Mouse (Mus musculus): ENCODE measurements around the gene Trp63. TPM values are rescaled to one million over a fixed set of nuclear protein-coding genes. Genes with fewer than 3 reads are reported as not detected.

The Trp63 gene
- polyA plus RNA-seq, 1 experiment from 2014 or later = not detected

- Histone ChIP-seq H3K36me3 (ENCODE audit: inconsistent target) (no peaks in the 10 kb centered on the region), H3K79me2 (ENCODE audit: inconsistent target) (no peaks in the 10 kb centered on the region), H3K4me3 (ENCODE audit: inconsistent target) (no peak overlapping the region), H3K27ac (no peak overlapping the region)
- 89% methylated on average over 3 of the region's 3 CpGs for WGBS (ENCODE audit: missing documents)
Observed at GRCm38 (mm10) chr16:25736912-25737311, 53.3 kb downstream of the Trp63 start.

DNA sequence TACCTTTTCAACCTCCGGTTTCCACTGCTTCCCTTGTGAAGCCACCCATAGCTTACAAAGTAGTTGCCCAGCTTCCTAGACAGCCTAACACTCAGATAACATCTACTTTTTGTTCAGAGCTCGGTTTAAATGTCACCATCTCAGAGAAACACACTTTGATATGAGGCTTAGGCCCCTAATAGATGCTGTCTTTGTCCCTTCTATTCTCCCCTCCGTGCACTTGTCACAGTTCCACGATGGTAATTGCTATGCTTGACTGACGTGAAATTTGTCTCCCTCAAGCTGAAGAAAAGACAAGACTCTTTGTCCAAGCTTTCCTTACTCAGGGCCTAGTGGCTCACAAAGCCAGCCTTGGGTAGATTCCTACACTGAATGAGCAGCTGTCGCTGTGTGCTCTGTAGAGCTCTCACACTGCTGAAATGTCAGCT lies 54.1 kb downstream of the Trp63 start:
- Histone ChIP-seq H3K36me3 (ENCODE audit: inconsistent target) (no peaks in the 10 kb centered on the region), H3K4me3 (ENCODE audit: inconsistent target) (no peak overlapping the region), H3K79me2 (ENCODE audit: inconsistent target) (no peaks in the 10 kb centered on the region), H3K27ac (no peak overlapping the region)
- 86% methylated on average over 6 of the region's 6 CpGs for WGBS (ENCODE audit: missing documents)

GRCm38 (mm10) chr16:25746807-25747206 lies 63.2 kb downstream of the Trp63 start:
- Histone ChIP-seq H3K36me3 (ENCODE audit: inconsistent target) (no peaks in the 10 kb centered on the region), H3K4me3 (ENCODE audit: inconsistent target) (no peak overlapping the region), H3K27ac (no peak overlapping the region), H3K79me2 (ENCODE audit: inconsistent target) (no peaks in the 10 kb centered on the region)
- 90% methylated on average over 2 of the region's 3 CpGs for WGBS (ENCODE audit: missing documents)

DNA sequence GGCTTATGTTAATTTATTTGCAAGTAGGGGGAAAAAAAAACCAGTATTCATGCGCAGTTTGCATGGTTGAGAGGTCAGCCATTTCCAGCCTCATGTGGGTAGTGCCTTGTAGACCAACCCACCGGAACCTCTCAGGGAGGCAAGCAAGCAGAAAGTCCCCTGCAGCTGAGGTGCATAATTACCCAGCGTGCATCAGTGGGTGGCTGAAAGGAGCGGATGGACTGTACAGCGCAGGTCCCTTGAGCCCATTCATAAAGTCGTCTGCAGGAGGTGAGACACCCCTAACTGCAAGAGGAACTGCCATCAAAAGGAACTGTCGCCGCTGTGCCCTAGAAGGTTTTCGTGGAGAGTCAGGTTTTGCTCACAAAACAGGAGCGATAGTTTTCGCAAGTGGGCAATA lies 68.3 kb downstream of the Trp63 start:
- H3K4me3 ChIP-seq (ENCODE audit: inconsistent target) = no peak overlapping the region
- WGBS (ENCODE audit: missing documents) = 88% methylated on average over 11 of the region's 11 CpGs

DNA sequence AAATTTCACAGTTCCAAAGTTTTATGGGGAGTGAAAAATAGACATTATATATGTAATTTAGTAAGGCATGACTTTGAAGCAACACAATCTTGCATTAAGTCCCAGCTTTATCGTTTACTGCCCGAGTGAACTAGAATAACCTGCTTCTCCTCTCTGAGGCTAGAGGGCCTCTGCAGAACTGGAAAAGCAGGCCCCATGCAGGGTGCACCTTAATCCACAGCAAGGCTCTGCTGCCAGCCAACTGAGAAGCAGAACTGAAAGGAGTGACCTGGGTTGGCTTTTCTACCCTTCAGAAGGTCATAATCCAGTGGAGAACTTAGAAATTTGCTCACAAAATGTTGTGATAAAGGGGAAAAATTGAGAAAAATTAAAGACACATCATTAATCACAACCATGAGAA lies 74.5 kb downstream of the Trp63 start:
- 92% methylated on average over 2 of the region's 2 CpGs for WGBS (ENCODE audit: missing documents)
- no peak overlapping the region for H3K27ac ChIP-seq
- no peak overlapping the region for H3K4me3 ChIP-seq (ENCODE audit: inconsistent target)
- H3K79me2 ChIP-seq (ENCODE audit: inconsistent target) = no peaks in the 10 kb centered on the region
- H3K36me3 ChIP-seq (ENCODE audit: inconsistent target) = no peaks in the 10 kb centered on the region

More for the DNA sequence above, 68.3 kb downstream of the Trp63 start:
- no peaks in the 10 kb centered on the region for H3K36me3 ChIP-seq (ENCODE audit: inconsistent target)
- no peak overlapping the region for H3K27ac ChIP-seq
- H3K79me2 ChIP-seq (ENCODE audit: inconsistent target) = no peaks in the 10 kb centered on the region

DNA sequence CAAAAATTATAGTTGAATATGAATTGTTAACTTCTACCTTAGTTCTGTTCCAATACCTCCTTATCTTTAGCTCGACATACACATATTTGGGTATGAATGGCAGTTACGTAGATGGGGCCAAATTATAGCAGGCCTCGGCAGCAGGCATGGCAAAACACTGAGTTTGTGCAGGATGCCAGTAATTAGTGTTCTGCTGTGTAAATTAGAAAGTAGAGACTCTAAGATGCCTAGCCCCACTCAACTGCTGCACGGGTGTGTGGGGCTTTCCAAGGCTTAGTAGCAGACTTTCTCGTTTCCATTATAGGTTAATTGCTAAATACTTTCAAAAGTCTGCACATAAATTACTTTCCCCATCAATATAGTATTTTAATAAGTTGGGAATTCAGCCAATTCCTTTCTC lies 82.0 kb downstream of the Trp63 start:
- H3K36me3 ChIP-seq (ENCODE audit: inconsistent target) = no peaks in the 10 kb centered on the region
- H3K79me2 ChIP-seq (ENCODE audit: inconsistent target) = no peaks in the 10 kb centered on the region
- no peak overlapping the region for H3K27ac ChIP-seq
- 98% methylated on average over 5 of the region's 5 CpGs for WGBS (ENCODE audit: missing documents)
- no peak overlapping the region for H3K4me3 ChIP-seq (ENCODE audit: inconsistent target)

DNA sequence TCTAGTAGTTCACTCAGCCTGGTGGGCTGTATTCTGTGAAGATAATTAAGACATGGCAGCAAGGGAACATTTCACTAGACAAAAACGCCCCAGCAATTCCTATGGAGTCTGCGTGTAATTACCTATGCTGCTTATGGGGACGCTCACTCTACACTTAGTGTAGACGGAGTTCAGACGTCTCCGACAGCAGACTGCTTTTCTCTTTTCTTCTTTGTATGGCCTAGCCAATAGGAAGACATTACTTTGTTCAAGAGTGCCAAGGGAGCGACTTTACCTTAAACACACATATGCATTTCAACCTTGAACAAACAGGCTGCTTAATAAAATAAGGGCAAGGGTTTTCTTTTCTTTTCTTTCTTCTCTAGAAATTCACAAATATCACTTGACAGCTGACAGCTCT lies 91.0 kb downstream of the Trp63 start:
- WGBS (ENCODE audit: missing documents) = 95% methylated on average over 7 of the region's 7 CpGs
- Histone ChIP-seq H3K79me2 (ENCODE audit: inconsistent target) (no peaks in the 10 kb centered on the region), H3K4me3 (ENCODE audit: inconsistent target) (no peak overlapping the region), H3K27ac (no peak overlapping the region), H3K36me3 (ENCODE audit: inconsistent target) (no peaks in the 10 kb centered on the region)

GRCm38 (mm10) chr16:25777501-25777900 lies 93.9 kb downstream of the Trp63 start:
- Histone ChIP-seq H3K79me2 (ENCODE audit: inconsistent target) (no peaks in the 10 kb centered on the region), H3K36me3 (ENCODE audit: inconsistent target) (no peaks in the 10 kb centered on the region), H3K4me3 (ENCODE audit: inconsistent target) (no peak overlapping the region), H3K27ac (no peak overlapping the region)
- WGBS (ENCODE audit: missing documents) = 80% methylated on average over 1 of the region's 1 CpGs

DNA sequence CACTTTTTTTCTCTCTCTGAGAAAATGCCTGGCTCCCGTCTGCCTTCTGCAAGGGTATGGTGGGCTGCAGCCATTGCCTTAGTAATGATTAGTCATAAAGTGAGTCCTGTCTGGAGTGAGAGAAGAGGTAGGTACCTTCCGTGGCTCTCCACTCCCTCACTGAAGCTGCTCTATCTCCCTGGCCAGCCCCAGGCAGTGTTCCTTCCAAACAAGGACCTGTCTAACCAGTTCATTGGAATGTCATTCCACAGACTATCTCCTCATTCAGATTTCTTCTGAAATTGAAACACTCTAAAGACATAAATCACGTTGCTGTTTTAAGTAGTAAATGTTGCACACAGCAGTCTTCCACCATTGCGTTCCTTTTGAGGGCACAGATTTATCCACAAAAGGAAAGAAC lies 96.4 kb downstream of the Trp63 start:
- Histone ChIP-seq H3K27ac (no peak overlapping the region), H3K4me3 (ENCODE audit: inconsistent target) (no peak overlapping the region), H3K36me3 (ENCODE audit: inconsistent target) (no peaks in the 10 kb centered on the region), H3K79me2 (ENCODE audit: inconsistent target) (no peaks in the 10 kb centered on the region)
- 77% methylated on average over 4 of the region's 4 CpGs for WGBS (ENCODE audit: missing documents)

- Histone ChIP-seq H3K4me3 (ENCODE audit: inconsistent target) (no peak overlapping the region), H3K36me3 (ENCODE audit: inconsistent target) (no peaks in the 10 kb centered on the region), H3K79me2 (ENCODE audit: inconsistent target) (no peaks in the 10 kb centered on the region), H3K27ac (no peak overlapping the region)
- 70% methylated on average over 2 of the region's 2 CpGs for WGBS (ENCODE audit: missing documents)
Observed at GRCm38 (mm10) chr16:25784246-25784645, 100.7 kb downstream of the Trp63 start.

- Histone ChIP-seq H3K36me3 (ENCODE audit: inconsistent target) (no peaks in the 10 kb centered on the region), H3K4me3 (ENCODE audit: inconsistent target) (no peak overlapping the region), H3K79me2 (ENCODE audit: inconsistent target) (no peaks in the 10 kb centered on the region), H3K27ac (no peak overlapping the region)
- 83% methylated on average over 5 of the region's 5 CpGs for WGBS (ENCODE audit: missing documents)
Observed at GRCm38 (mm10) chr16:25786457-25786856, 102.9 kb downstream of the Trp63 start.

- 86% methylated on average over 5 of the region's 5 CpGs for WGBS (ENCODE audit: missing documents)
- Histone ChIP-seq H3K79me2 (ENCODE audit: inconsistent target) (no peaks in the 10 kb centered on the region), H3K4me3 (ENCODE audit: inconsistent target) (no peak overlapping the region), H3K27ac (no peak overlapping the region), H3K36me3 (ENCODE audit: inconsistent target) (no peaks in the 10 kb centered on the region)
Observed at GRCm38 (mm10) chr16:25792640-25793266, 109.2 kb downstream of the Trp63 start.

DNA sequence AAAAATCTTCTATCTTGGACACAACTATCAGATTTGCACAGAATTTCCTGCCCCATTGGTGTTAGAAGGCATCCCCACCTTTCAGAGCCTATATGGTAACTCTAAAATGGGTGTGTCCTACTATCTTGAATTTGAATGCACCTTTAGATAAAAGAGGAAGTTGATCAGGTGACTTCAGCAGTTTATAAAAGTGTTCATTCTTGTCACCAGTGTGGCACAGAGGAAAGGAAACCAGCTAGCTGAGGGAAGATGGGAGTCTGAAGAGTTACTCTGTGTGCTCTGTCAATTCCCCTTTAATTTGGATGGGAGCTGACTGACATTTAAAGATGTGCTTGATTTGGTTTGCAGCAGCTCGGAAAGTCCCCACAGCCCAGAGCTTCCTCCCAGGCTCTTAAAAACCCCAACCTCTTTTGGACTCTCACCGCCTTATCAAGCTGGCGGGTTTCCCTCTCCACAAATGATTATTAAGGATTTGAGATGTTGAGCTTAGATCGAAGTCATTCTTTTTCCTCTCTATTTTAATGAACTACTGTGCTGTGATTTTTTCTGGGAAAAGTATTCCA lies 114.2 kb downstream of the Trp63 start:
- Histone ChIP-seq H3K79me2 (ENCODE audit: inconsistent target) (no peaks in the 10 kb centered on the region), H3K27ac (no peak overlapping the region), H3K36me3 (ENCODE audit: inconsistent target) (no peaks in the 10 kb centered on the region), H3K4me3 (ENCODE audit: inconsistent target) (no peak overlapping the region)
- WGBS (ENCODE audit: missing documents) = 83% methylated on average over 4 of the region's 4 CpGs

- no peaks in the 10 kb centered on the region for H3K79me2 ChIP-seq (ENCODE audit: inconsistent target)
- no peak overlapping the region for H3K4me3 ChIP-seq (ENCODE audit: inconsistent target)
- no peak overlapping the region for H3K27ac ChIP-seq
- no peaks in the 10 kb centered on the region for H3K36me3 ChIP-seq (ENCODE audit: inconsistent target)
Observed at GRCm38 (mm10) chr16:25799618-25800017, 116.1 kb downstream of the Trp63 start.

GRCm38 (mm10) chr16:25804955-25805354 lies 121.4 kb downstream of the Trp63 start:
- Histone ChIP-seq H3K27ac (no peak overlapping the region), H3K4me3 (ENCODE audit: inconsistent target) (no peak overlapping the region), H3K36me3 (ENCODE audit: inconsistent target) (no peaks in the 10 kb centered on the region), H3K79me2 (ENCODE audit: inconsistent target) (no peaks in the 10 kb centered on the region)
- WGBS (ENCODE audit: missing documents) = 97% methylated on average over 3 of the region's 3 CpGs

DNA sequence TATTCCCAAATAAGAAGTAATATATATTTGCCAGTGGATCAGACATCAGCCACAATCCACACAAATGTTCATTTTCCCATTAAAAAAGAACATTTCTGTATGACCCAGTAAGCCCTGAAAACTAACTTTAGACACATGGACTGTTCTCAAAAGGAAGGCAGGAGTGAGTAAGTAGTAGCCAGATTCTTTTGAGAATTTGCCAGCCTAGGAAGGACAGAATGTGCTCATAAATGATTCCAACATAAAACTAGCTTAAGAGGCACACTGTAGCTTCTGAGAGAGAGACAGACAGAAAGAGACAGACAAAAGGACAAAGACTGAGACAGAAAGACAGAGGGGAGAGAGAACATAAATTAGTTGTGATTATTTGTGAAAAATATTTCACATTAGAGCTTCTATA lies 123.6 kb downstream of the Trp63 start:
- Histone ChIP-seq H3K79me2 (ENCODE audit: inconsistent target) (no peaks in the 10 kb centered on the region), H3K27ac (no peak overlapping the region), H3K36me3 (ENCODE audit: inconsistent target) (no peaks in the 10 kb centered on the region), H3K4me3 (ENCODE audit: inconsistent target) (no peak overlapping the region)
